Mouse (Mus musculus) gastrocnemius, adult 18-20 months (tissue): ENCODE measurements around the gene Ccdc155. TPM values are rescaled to one million over a fixed set of nuclear protein-coding genes. Genes with fewer than 3 reads are reported as not detected.
"Not testable (repeated sequence)": the region's sequence is repeated elsewhere in the genome, so short reads cannot be mapped to it uniquely, and the experiment has no call there.

ENCODE experiments used
- DNase-seq: peaks from one replicate; pipeline ENCODE4 v3.0.0; 2021; ENCODE audit warnings: low spot score
- total RNA-seq, 2 experiments: library from RNA; stranded (reverse); gene quantifications; 2 replicates each; pipeline ENCODE4 v1.2.3; 2021

Gene Ccdc155
- total RNA-seq, 2 experiments from 2014 or later, result not detected

DNA sequence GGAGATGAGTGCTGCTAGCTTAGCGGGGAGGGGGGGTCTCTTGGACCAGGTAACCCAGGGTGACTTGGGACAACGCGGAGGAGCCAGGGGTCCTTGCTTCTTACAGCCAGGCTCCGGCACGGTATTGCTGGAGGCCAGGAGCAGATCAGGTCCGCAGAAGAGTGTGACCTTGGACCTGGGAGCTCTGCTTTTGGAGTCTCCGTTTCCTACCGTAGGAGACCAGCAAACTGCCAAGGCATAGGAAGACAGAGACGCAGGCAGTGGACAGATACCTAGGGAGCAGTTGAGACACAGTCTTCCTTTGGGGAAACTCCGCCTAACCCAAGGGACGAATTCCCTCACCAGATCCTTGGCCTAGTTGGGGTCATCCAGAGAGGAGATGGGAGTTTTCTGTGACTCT, 39.0 kb downstream of the Ccdc155 start:
- DNase-seq, result no peak

DNA sequence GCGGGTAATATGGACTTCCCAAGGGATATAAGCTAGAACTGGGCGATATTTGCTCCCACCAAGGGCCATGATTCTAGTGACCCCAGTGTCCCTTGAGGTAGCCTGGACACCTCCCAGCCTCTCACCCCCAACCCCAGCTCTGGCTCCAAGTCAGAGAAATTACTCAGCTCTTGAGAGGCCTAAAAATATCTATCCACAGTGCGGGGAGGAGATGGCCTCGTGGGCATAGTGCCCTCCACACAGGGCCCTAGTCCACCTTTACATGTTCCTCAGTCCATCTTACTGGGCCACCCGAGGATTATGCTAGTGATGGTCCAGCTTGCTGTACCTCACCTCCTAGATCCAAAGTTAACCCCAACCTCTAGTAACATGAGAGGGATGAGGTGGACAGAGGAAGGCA, 39.9 kb downstream of the Ccdc155 start:
- DNase-seq, result no peak

DNA sequence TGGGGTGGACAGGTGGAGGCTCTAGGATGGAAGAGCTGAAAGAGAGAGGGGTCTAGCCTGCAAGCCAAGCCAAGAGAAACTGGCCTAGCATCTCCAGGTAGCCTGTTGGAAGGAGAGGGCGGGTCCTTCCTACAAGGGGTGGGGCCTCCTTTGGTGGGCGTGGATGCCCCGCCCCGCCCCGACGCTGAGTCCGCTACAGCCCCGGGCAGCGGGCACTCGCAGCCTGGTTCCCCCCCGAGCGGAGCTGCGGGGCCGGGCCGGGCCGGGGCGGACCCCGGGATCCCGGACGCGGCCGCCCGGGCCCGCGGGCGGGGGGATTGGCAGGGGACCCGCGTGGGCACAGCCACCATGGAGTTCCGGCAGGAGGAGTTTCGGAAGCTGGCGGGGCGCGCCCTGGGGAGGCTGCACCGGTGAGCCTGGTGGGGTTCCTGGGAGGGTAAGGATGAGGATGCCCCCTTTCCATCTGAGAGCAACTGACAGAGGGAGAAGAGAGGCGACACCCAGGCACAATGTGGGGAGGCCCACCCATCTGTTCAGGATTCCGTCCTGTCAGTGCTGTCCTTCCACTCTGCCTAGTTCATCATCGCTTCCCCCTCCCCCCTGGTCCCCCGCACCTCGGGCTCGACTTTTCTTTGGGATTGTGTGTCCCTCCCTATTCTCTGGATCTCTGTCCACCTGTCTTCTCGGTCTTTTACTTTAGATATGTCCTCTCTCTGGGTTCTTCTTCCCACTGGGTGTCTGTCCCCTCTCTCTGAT, 40.8 kb downstream of the Ccdc155 start, which contains the start of gene Slc17a7:
TSS of gene Slc17a7 (plus strand) at position 215 of the 756 bp plus-strand sequence.
- DNase-seq, result no peak

DNA sequence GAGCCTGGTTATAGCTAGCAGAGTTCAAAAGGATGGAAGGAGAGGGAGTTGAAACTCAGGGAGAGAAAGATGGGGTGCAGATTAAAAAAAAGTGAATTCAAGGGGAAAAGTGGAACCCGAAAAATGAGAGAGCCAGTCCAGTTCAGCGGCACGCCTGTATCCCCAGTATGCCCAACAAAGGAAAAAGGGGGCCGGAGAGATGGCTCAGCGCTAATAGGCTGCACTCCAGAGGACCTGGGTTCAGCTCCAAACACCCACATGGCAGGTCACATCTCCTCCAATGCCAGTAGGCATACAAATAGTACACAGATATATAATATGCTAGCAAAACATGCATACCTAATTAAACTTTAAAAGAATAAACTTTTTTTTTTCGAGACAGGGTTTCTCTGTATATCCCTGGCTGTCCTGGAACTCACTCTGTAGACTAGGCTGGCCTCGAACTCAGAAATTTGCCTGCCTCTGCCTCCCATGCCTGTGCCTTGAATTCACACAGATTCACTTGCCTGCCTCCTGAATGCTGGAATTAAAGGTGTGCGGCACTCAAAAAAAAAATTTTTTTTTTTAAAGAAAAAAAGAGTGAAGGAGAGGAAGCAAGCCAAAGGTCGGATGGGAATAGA, 41.6 kb downstream of the Ccdc155 start:
- DNase-seq, result no peak

DNA sequence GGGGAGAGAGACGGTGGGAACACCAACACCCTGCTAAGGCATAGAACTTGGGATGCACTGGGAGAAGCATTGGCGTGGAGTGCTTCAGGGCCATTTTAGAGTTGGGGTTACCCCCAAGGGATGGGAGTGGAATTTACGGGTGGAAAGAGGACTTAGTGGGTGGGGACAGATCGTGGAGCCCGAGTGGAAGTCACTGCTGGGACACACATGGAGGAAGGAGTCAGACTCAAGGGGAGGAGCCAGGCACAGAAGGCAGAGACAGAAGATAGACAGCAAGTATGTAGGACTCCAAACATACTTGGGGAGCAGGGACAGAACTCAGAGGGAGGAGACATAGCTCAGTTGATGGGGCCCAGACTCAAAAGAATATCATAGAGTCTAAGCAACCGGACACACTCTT, 42.1 kb downstream of the Ccdc155 start:
- DNase-seq, result no peak

DNA sequence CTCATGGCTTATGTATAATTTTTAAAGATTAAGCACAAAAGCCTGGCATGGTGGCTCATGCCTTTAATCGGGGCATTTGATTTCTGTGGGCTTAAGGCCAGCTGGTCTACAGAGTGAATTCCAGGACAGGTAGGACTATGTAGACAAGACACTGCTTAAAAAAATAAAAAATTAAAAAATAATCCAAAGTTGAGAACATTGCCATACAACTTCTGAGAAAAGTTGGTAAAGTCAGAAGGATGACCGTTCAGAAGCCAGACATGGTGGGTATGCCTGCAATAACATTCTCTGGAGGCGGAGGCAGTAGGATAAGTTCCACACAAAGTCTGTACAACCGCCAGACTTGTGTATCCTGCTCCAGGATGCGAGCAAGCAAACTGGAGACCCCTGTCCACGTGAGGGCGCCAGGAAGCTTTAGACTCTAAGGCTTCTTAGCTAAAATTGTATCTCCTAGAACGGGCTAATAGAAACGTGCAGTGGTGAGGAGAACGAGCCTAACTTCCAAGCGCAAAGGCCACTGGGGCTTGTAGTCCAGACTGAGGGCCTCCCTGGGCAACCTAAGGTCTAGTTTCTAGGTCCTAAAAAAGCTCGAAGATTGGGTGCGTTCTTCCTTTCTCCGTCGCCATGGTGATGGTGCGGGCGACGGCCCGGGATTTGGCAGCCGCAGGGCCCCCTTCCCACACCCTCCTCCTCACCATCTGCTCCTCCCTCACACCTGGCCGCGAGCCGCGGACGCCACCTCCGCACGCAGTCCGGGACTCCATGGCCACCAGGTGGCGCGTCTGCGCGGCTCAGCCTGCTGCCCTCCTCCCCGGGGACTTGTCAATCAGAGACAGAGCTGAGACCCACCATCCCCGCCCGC, 42.8 kb downstream of the Ccdc155 start:
- DNase-seq, result peak; percentile 88

DNA sequence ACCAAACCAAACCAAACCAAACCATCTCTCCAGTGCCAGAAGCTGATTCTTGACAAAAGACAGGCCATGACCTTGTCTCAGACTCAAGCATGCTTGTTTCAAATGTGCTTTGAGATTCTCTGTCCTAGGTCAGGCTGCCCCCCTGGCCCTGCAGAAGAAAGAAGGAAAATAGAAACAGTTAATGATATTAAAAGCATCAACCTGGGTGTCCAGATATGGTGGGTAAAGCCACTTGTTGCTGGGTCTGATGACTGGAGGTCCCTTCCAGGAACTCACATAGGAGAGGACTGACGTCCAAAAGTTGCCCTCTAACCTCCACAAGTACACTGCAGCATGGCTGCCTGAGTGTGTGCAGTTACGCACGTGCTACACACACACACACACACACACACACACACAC, 43.8 kb downstream of the Ccdc155 start:
- DNase-seq, result no peak

DNA sequence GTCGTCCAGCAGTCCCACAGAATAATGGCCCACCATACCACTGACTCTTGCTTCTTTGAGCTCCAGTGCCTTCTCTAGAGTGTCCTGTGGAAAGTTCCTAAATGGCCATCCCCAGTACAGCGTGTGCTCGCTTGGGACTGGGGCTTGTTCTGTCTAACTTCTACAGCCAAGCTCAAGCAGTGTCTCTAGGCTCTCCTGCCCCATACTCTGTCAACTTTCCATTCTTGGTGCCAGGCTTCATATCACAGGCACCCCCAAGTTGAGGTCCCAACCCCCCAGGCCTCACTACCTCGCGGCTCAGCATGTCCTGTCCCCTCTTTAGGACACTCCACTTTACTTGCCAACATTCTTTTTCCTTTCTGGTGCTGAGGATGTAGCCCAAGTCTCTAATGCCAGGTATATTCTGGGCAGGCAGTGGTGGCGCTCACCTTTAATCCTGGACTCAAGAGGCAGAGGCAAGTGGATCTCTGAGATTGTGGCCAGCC, 44.3 kb downstream of the Ccdc155 start:
- no peak for DNase-seq

DNA sequence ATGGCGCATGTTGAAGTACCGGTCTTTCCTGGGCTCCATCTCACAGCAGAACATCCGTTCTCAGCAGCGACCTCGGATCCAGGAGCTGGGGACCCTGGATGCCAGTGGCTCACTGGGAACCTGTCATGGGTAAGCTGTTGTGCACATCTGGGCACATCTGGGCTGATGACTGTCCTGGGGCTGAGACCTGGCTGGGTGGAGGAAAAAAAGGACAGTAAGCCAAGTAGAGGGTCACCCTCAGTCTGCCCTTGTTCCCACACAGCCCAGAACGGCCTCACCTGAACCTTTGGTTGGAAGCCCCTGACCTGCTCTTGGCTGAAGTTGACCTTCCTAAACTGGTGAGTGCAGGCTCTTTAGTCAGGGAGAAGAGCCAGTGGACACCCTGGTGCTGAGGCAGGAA, 45.7 kb downstream of the Ccdc155 start:
- DNase-seq, result no peak

DNA sequence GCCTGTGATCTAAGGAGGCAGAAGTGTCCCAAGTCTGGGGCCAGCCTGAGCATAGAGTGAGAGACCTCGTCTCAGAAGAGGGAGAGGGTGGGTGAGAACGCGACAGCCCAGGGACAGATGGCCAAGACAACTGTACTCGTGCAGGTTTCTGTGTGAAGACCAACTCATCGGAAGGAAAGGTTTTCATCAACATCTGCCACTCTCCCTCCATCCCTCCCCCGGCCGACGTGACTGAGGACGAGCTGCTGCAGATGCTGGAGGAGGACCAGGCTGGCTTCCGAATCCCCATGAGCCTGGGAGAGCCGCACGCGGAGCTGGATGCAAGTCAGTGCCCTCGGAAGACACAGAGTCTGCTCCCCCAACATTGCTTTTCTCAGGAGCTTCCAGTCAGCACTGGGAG, 47.2 kb downstream of the Ccdc155 start:
- no peak for DNase-seq

DNA sequence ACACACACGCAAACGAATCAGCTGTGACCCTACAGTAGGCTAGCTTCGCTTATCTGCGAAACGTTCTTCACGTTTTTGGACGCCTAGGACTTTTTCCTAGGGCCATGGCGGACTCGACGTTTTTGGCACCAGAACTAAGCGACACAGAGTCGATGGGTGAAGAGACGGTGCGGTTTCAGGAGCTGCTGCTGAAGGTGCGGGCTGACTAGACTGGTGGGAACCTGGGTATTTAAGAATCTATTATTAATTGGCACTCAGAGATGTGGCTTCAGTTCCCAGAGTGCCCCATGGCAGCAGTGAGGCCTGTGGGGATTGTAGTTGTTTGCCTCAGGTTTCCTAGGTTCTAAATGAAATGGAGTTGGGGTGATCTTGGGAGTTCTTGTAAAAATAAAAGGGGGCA, 48.5 kb downstream of the Ccdc155 start:
- DNase-seq, result no peak

DNA sequence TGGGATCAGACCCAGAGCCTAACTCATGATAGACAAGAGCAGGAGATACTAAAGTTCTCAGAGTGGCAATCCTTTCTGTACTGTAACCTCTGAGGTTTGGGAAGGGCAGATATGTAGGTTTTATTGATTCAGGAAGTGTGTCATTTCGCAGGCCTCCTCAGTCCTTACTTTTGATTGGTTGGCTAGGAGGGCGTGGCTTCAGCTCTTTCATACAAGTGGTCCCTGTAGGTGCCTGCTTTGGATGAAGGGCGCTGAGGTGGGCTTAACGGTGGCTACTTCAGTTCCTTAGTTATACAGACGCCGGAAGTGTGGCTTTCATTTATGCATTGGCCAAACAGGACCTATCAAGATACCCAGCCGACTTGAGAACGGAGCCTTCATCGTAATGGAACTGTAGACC, 49.1 kb downstream of the Ccdc155 start:
- DNase-seq, result no peak

DNA sequence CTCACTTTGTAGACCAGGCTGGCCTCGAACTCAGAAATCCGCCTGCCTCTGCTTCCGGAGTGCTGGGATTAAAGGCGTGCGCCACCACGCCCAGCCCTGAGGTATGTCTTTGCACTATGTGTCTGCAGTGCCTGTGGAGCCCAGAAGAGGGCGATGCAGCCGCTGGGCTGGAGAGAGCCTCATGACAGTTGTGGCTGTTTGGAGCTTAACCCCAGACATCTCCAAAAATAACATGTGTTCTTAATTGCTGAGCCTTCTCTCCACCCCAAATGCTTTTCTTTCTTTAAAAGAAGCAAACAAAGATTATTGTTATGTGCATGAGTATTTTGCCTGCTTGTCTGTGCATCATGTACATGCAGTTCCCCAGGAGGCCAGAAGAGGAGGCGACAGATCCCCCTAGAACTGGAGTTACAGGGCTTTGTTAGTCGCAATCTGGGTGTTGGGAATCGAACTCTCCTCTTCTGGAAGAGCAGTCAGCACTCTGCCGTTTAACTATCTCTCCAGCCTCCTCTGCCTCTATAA, 49.6 kb downstream of the Ccdc155 start:
- peak; percentile 44 for DNase-seq

DNA sequence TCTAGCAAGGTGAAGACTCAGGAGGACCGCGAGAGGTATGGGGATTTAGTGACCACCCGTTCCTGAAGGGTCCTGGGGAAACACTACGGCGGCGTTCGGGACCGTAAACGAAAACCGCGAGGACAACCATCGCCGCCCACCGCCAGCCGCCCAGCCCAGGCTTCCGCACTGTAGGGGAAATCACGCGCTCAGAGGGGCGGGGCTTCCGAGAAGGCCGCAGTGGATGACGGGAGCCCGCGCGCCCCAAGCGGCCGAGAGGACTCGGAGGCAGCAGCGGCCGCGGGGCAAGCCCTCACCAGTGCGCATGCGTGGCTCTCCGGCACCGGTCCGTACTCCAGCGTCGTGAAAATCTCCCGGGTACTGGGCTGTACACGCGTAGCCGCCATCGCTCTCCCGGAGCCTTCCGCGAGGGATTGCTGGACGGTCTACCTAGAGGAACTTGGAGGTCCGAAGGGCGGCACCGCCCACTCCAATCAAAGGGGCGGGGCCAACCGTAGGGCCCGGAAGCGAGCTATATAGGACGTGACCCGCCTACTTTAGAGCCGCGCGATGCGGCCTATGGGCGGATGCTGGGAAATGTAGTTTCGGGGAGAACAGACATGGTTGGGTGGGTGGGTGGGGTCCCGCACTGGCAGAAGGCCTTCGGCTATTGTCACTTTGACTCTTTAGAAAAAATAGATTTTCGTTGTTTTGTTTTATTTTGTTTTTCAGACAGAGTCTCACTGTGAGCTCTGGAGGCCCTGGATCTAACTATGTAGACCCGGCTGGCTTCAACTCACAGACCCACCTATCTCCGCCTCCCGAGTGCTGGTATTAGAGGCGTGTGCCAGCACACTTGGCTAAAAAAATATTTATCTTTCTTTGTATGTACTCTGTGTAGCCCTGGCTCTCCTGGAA, 50.3 kb downstream of the Ccdc155 start, which contains the start of the genes Pih1d1 and Aldh16a1:
TSS of gene Pih1d1 (plus strand) at position 208 of the 897 bp plus-strand sequence.
TSS of gene Aldh16a1 (minus strand) at position 489 of the 897 bp plus-strand sequence.
- peak; percentile 96 for DNase-seq

DNA sequence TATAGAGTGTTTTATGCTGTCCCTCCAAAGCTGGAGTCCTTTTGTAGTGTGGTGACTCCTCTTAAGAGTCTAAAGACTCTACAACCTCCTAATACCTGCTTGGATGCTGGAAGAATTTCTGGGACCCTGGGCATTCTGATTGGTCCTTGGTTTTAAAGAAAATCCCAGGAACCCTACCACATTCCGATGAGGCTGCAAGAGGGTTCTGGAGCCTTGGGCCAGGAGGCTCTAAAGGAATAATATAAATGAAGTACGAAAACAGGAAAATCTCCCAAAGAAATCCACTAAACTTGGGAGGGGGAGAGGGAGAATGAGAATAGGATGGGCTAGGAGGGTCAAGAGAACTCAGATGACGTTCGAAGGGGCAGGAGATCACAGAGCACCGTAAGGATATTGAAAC, 51.1 kb downstream of the Ccdc155 start:
- no peak for DNase-seq

DNA sequence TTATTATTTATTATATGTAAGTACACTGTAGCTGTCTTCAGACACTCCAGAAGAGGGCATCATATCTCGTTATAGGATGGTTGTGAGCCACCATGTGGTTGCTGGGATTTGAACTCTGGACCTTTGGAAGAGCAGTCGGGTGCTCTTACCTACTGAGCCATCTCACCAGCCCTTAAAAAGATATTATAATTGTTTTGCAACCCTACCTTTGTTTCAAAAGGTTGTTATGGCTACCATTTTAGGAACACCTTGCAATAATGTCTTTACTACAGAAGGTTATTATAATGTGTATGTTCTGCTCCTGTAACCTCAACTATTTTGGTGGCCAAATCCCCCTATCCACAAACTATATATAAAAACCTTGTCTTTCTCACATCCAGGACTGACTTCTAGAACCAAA, 51.6 kb downstream of the Ccdc155 start:
- DNase-seq, result not testable (repeated sequence)

DNA sequence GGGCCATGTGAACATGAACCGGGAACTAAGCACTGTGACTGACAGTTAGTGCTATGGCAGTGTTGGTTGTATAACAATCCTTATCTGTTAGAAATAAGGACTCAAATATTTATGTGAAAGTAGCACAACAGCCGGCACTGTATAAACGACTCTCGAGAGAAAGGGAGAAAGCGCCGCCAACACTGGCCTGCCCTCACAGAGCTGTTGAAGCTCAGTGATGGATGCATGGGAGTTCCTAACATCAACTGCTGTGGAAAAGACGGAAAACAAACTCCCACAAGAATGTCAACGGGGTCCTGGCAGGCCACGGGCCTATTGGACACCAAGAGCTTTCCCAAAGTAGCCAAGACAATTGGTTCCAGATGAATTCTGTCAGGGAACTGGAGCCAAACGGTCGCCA, 53.4 kb downstream of the Ccdc155 start:
- DNase-seq, result peak; percentile 54

DNA sequence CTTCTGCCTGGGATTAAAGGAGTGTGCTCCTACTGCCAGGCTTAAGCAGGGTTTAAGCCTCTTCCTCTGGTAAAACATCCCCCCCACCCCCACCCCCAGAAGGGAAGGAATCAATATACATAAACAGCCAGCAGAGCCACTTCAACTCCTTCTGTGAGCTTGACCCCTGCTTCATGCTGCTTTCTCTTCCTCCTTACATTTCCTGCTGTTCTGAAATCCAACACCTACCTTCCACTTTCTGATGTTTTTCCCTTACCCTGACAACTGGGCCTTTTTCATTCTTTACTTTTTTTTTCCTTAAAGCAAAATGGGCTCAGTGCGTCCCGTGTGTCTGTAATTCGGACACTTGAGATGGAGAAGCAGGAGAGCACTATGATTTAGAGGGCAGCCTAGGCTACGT, 54.4 kb downstream of the Ccdc155 start:
- DNase-seq, result no peak

DNA sequence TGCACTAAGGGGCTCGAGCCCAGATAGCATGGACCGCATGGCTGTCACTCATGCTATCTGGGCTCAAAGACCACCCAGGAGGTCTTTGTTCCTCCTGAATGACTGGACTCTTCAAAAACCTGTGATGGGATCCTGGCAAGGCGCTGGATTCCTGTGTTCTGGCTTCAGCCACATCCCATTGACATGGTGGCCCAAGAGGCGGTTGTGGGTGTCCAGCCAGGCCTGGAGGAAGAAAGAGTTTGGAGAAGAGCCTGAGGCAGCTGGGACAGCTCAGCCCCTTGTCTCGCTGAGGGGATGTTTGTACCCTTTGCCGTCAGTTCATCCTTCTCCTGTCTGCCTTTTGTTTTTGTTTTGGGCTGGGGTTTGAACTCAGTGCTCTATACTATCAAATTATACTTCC, 55.1 kb downstream of the Ccdc155 start:
- peak; percentile 35 for DNase-seq

DNA sequence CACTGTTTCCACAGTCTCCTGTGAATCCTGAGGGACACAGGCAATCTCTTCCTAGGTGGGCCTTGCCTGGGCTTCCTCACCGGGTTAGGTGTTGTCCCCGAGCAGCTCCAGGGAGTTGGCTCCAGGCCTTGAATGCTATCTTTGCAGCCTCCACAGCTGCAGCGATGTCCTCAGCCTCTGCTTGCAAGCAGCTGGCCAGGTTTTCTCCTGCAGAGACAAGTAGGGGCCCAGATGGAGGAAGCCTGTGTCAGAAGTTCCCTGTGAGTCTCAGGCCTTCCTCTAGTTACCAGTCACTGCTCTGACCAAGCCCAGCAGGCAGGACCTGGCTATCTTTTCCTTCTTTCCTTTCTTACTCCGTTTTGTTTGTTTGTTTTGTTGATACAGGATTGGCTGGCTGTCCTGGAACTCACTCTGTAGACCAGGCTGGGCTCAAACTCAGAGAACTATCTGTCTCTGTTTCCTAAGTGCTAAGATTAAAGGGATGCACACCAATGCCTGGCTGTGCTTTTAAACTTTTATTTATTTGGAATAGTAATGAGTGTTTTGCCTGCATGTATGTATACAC, 56.1 kb downstream of the Ccdc155 start:
- no peak for DNase-seq
